Mouse (Mus musculus): ENCODE results near the gene Dgkz. TPM values are rescaled to one million over a fixed set of nuclear protein-coding genes. Genes with fewer than 3 reads are reported as not detected.

Gene Dgkz
- 36.7 and 51.1 TPM in 2 replicates for polyA plus RNA-seq (2014; fragmentation: Nextera tagmentation; extraction: Ambion mirVana)

DNA sequence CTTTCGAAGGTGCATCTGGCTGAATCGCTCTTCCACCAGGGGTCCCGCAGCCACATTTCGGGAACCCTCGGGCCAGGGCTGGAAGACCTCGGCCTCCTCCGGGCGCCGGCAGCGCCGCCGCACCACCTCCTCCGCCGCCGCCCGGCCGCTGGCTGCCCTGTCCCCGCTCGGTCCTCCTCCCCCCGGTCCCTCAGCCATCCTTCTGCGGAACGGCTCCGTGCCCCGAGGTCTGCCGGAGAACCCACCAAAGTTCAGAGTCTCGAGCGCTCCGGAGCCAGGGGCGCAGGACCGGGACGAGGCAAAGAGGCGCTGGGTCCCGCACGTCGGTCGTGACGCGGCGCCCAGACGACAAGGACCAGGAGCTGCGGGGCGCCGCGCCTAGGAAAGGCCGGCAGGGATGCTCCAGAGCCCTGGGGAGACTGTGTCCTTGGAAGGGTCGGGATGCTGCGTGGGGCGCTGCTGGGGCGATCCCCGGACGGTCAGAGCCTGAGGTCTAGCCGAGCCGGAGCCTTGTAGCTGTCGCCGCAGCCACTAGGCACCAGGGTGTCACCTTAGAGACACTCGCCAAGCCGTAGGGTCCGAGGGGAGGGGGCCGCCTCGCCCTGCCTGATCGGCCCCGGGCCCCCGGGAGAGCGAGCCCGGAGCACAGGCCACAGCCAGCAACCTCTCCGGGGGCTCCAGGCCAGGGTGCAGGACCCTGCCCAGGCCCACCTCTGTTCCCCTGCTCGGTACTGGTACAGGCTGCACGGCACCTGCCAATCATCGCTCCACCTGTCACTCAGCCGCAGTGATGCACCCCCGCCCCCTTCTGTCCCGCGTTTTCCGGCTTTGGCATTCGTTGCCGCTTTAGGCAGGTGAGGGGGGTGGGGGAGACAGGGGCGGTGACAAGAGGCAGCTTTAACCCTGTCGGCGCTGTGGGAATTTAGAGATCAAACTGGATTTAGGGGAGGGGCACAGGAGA, at the start of gene Dgkz:
TSS of gene Dgkz (minus strand) at position 284 of the 961 bp plus-strand sequence.
- 2% methylated on average over 77 of the region's 79 CpGs for WGBS
- ATAC-seq (ENCODE audit: low read depth) = peak; percentile 42; the same call in 1 of the 2 replicates
- peak within 1 kb of the TSS; percentile 51 for H3K4me2 ChIP-seq (ENCODE audit: low read depth, low read length)
- peaks cover 21% of the 10 kb centered on the region for H3K4me1 ChIP-seq (ENCODE audit: control insufficient read depth, insufficient read depth, low read length)
- H3K36me3 ChIP-seq (ENCODE audit: control insufficient read depth, insufficient read depth, low read length) = no peaks in the 10 kb centered on the region
- H3K27me3 ChIP-seq (ENCODE audit: control insufficient read depth, insufficient read depth, low read length) = peaks cover 13% of the 10 kb centered on the region
- peak within 1 kb of the TSS; percentile 5 for H3K9ac ChIP-seq (replicated peaks; ENCODE audit: low read depth, low read length)
- no peak within 1 kb of the TSS for H3K27ac ChIP-seq (ENCODE audit: low read depth, low read length)
- H3K4me3 ChIP-seq (ENCODE audit: low read depth, low read length) = peak within 1 kb of the TSS; percentile 36
- H3K9me3 ChIP-seq (ENCODE audit: control insufficient read depth, low read length) = no peaks in the 10 kb centered on the region

DNA sequence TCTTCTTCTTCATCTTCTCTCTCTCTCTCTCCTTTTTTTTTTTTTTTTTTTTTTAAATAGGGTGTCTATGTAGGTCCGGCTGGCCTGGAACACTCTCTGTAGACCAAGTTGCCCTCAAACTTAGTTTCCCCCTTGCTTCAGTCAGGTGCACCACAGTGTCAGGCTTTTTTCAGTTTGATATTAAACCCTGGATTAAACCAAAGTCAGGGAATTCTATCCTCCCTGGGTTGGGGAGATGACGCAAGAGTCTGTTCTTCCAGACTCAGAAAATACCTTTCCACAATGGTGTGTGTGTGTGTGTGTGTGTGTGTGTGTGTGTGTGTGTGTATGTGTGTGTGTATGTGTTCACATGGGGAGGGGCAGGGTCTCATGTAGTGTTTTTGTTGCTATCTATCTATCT, 49.5 kb upstream of the Dgkz start:
- ATAC-seq (ENCODE audit: low read depth) = no peak
- no peak overlapping the region for H3K4me2 ChIP-seq (ENCODE audit: low read depth, low read length)
- no peak overlapping the region for H3K4me3 ChIP-seq (ENCODE audit: low read depth, low read length)
- no peaks in the 10 kb centered on the region for H3K36me3 ChIP-seq (ENCODE audit: control insufficient read depth, insufficient read depth, low read length)
- H3K27ac ChIP-seq (ENCODE audit: low read depth, low read length) = no peak overlapping the region
- no peak overlapping the region for H3K9ac ChIP-seq (replicated peaks; ENCODE audit: low read depth, low read length)
- 88% methylated on average over 2 of the region's 2 CpGs for WGBS
- H3K4me1 ChIP-seq (ENCODE audit: control insufficient read depth, insufficient read depth, low read length) = no peaks in the 10 kb centered on the region
- peaks cover 10% of the 10 kb centered on the region for H3K27me3 ChIP-seq (ENCODE audit: control insufficient read depth, insufficient read depth, low read length)
- no peaks in the 10 kb centered on the region for H3K9me3 ChIP-seq (ENCODE audit: control insufficient read depth, low read length)

DNA sequence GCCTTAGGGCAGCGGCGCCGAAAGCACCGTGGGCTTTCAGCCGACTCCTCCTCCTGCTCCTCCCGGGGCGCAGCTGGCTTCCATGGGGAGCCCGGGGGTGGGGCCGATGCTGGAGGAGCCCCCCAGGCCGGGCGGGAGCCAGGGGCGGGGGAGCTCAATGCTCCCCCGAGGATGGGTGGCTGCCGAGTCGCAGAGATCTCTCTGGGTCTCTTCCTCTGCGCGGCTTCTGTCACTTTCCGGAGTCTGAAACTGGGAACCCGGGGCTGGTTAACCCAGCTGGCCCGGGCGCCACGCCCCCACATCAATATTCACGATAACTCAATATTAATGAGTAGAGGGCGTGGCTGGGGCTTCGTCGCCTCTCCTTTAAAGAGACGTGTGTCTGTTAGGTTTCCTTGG, 48.6 kb upstream of the Dgkz start, which contains the start of gene Creb3l1:
TSS of gene Creb3l1 (minus strand) at position 229 of the 399 bp plus-strand sequence.
- peak; percentile 64 for ATAC-seq (ENCODE audit: low read depth)
- H3K4me3 ChIP-seq (ENCODE audit: low read depth, low read length) = peak within 1 kb of the TSS; percentile 51
- H3K9ac ChIP-seq (replicated peaks; ENCODE audit: low read depth, low read length) = peak within 1 kb of the TSS; percentile 58
- no peaks in the 10 kb centered on the region for H3K4me1 ChIP-seq (ENCODE audit: control insufficient read depth, insufficient read depth, low read length)
- no peak within 1 kb of the TSS for H3K27ac ChIP-seq (ENCODE audit: low read depth, low read length)
- no peaks in the 10 kb centered on the region for H3K9me3 ChIP-seq (ENCODE audit: control insufficient read depth, low read length)
- H3K36me3 ChIP-seq (ENCODE audit: control insufficient read depth, insufficient read depth, low read length) = no peaks in the 10 kb centered on the region
- peak within 1 kb of the TSS; percentile 94 for H3K4me2 ChIP-seq (ENCODE audit: low read depth, low read length)
- peaks cover 10% of the 10 kb centered on the region for H3K27me3 ChIP-seq (ENCODE audit: control insufficient read depth, insufficient read depth, low read length)
- under 1% methylated on average over 20 of the region's 27 CpGs for WGBS

DNA sequence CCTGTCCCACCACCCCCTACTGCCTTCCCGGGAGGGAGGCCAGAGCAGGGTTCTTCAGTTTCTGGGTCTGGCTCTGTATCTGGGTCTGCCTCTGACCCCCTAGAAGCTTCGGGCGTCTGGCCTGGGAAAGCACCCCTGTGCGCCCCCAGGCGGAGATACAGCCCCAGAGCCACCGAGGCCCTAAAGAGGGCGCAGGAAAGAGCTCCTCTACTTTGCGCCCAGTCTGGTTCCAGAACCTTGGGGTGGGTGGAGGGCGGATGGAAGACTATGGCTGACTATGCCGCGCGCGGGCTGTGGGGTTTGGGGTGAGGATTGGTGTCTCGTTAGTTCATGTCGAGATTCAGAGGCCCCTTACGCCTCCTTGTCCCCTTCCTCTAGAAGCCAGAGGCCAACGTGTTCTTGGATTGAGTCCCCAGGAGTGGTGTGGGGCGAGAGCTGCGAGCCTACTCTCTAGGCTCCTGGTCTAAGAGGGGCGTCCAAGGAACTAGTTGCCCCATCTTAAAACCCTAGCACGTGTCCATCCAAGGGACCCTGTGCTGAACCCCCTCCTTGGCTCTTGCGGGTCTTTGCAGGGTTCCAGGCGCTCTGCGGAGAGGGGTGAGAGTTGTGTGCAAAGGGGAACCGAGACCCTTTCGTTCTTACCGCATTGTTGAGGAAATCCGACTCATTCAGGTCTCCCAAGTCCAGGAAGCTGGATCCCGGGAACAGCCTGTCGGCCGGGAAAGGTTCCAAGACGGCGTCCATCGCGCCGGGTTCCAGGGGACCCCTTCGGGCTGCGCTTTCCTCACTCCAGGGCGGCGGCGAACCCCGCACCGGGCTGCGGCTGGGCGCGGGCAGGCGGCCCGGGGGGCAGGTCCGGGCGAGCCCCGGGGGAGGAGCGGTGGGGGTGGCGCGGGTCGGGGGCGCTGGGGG, 48.0 kb upstream of the Dgkz start:
- Histone ChIP-seq H3K27ac (ENCODE audit: low read depth, low read length) (no peak overlapping the region), H3K4me2 (ENCODE audit: low read depth, low read length) (peak overlapping the region; percentile 94), H3K9me3 (ENCODE audit: control insufficient read depth, low read length) (no peaks in the 10 kb centered on the region), H3K27me3 (ENCODE audit: control insufficient read depth, insufficient read depth, low read length) (peaks cover 10% of the 10 kb centered on the region), H3K4me3 (ENCODE audit: low read depth, low read length) (peak overlapping the region; percentile 51), H3K4me1 (ENCODE audit: control insufficient read depth, insufficient read depth, low read length) (no peaks in the 10 kb centered on the region), H3K36me3 (ENCODE audit: control insufficient read depth, insufficient read depth, low read length) (no peaks in the 10 kb centered on the region), H3K9ac (replicated peaks; ENCODE audit: low read depth, low read length) (peak overlapping the region; percentile 58)
- 7% methylated on average over 44 of the region's 56 CpGs for WGBS
- peak; percentile 54; the same call in 1 of the 2 replicates for ATAC-seq (ENCODE audit: low read depth)

DNA sequence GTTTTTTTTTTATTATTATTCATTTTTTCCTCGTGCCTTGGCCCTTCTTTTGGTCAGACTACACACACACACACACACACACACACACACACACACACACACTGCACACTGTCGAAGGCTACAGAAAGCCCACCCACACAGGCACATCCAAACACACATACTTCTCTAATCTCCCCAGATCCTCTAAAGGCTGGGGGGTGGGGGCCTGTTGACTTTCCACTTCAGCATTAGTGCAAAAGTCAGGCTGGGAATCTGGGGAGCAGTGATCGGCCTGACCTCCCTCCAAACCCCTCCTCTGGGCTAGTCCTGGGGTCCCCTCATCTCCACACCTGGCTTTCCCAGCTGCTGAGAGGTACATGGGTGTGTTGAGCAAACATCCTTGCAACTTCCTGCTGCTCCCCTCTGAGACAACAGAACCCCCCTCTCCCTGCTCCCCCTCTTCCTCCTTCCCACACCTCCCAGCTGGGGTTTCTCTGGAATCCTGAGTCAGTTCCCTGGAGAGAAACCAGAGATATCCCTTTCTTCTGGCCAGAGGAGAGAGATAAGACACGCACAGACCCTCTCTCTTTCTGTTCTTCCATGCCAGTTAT, 45.1 kb upstream of the Dgkz start:
- Histone ChIP-seq H3K9ac (replicated peaks; ENCODE audit: low read depth, low read length) (no peak overlapping the region), H3K9me3 (ENCODE audit: control insufficient read depth, low read length) (no peaks in the 10 kb centered on the region), H3K27me3 (ENCODE audit: control insufficient read depth, insufficient read depth, low read length) (peaks cover 10% of the 10 kb centered on the region), H3K4me1 (ENCODE audit: control insufficient read depth, insufficient read depth, low read length) (no peaks in the 10 kb centered on the region), H3K4me2 (ENCODE audit: low read depth, low read length) (no peak overlapping the region), H3K27ac (ENCODE audit: low read depth, low read length) (no peak overlapping the region), H3K36me3 (ENCODE audit: control insufficient read depth, insufficient read depth, low read length) (no peaks in the 10 kb centered on the region), H3K4me3 (ENCODE audit: low read depth, low read length) (no peak overlapping the region)
- WGBS = 62% methylated on average over 4 of the region's 4 CpGs
- no peak for ATAC-seq (ENCODE audit: low read depth)

DNA sequence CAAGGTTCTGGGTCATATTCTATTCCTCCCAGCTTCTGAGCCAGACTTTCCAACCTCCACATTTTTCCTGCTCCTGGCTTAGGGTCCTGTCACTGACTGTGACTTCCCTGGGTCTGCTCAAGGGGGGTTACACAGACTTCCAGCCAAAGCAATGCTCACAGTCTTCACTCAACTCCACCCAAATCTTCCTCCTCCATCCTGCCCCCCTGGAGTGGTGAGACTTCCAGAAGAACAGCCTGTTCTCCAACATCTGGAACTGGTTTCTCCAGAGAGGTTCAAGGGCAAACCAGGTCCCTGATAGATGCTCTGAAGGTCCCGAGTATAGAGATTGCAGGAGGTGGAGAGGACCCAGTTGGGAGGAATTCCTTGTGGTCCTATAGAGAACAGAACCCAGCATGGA, 41.8 kb upstream of the Dgkz start:
- Histone ChIP-seq H3K27me3 (ENCODE audit: control insufficient read depth, insufficient read depth, low read length) (no peaks in the 10 kb centered on the region; the same call in 1 of the 2 replicates), H3K4me1 (ENCODE audit: control insufficient read depth, insufficient read depth, low read length) (no peaks in the 10 kb centered on the region), H3K9ac (replicated peaks; ENCODE audit: low read depth, low read length) (no peak overlapping the region), H3K36me3 (ENCODE audit: control insufficient read depth, insufficient read depth, low read length) (no peaks in the 10 kb centered on the region), H3K27ac (ENCODE audit: low read depth, low read length) (no peak overlapping the region), H3K9me3 (ENCODE audit: control insufficient read depth, low read length) (no peaks in the 10 kb centered on the region), H3K4me2 (ENCODE audit: low read depth, low read length) (no peak overlapping the region), H3K4me3 (ENCODE audit: low read depth, low read length) (no peak overlapping the region)
- ATAC-seq (ENCODE audit: low read depth) = no peak
- 69% methylated on average over 1 of the region's 1 CpGs for WGBS

DNA sequence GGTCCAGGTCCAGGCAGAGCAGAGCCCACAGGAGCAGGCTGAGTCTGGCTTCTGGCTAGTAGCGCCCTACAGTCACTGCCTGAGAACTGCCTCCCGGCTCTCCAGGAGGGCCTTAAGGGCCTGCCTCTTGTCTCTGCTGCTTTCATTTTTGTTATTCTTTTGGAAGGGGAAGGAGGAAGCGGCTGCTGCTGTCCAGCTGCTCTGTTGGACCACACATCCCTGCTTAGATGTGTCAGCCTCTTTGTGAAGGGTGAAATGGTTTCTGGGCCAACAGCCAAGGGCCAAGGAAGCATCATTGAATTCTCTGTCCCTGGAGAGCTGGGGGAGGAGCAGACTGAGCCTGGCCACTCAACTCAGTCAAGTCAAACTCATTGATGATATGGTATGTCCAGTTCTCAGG, 41.3 kb upstream of the Dgkz start:
- no peak overlapping the region for H3K4me2 ChIP-seq (ENCODE audit: low read depth, low read length)
- H3K4me3 ChIP-seq (ENCODE audit: low read depth, low read length) = no peak overlapping the region
- no peaks in the 10 kb centered on the region for H3K9me3 ChIP-seq (ENCODE audit: control insufficient read depth, low read length)
- peak; percentile 34; the same call in 1 of the 2 replicates for ATAC-seq (ENCODE audit: low read depth)
- no peak overlapping the region for H3K9ac ChIP-seq (replicated peaks; ENCODE audit: low read depth, low read length)
- no peak overlapping the region for H3K27ac ChIP-seq (ENCODE audit: low read depth, low read length)
- WGBS = 22% methylated on average over 3 of the region's 3 CpGs
- H3K36me3 ChIP-seq (ENCODE audit: control insufficient read depth, insufficient read depth, low read length) = no peaks in the 10 kb centered on the region
- no peaks in the 10 kb centered on the region for H3K27me3 ChIP-seq (ENCODE audit: control insufficient read depth, insufficient read depth, low read length)
- no peaks in the 10 kb centered on the region for H3K4me1 ChIP-seq (ENCODE audit: control insufficient read depth, insufficient read depth, low read length)

DNA sequence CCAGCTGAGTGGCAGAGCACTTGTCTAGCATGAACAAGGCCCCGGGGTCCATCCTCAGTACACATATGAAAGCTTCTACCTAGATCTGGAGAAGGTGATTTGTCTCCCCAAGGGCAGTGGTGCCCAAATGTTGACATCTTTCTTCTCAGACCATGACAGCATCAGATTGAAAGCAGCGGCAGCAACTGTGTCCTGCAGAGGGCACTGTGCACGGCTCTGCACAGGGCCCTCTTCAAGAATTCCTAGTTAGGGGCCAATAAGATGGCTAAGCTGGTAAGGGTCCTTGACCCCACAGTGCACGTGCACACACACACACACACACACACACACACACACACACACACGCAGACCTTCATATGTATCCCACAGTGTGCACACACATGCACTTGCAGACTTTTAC, 39.2 kb upstream of the Dgkz start:
- Histone ChIP-seq H3K9ac (replicated peaks; ENCODE audit: low read depth, low read length) (no peak overlapping the region), H3K9me3 (ENCODE audit: control insufficient read depth, low read length) (no peaks in the 10 kb centered on the region), H3K27me3 (ENCODE audit: control insufficient read depth, insufficient read depth, low read length) (no peaks in the 10 kb centered on the region), H3K4me2 (ENCODE audit: low read depth, low read length) (no peak overlapping the region), H3K4me3 (ENCODE audit: low read depth, low read length) (no peak overlapping the region), H3K4me1 (ENCODE audit: control insufficient read depth, insufficient read depth, low read length) (no peaks in the 10 kb centered on the region), H3K27ac (ENCODE audit: low read depth, low read length) (no peak overlapping the region), H3K36me3 (ENCODE audit: control insufficient read depth, insufficient read depth, low read length) (no peaks in the 10 kb centered on the region)
- no peak for ATAC-seq (ENCODE audit: low read depth)
- 84% methylated on average over 5 of the region's 5 CpGs for WGBS

All from neural tube, embryonic 14.5 days (tissue).